Mouse (Mus musculus) olfactory bulb, adult 2 months (tissue): ENCODE data around the gene St8sia2. TPM values are rescaled to one million over a fixed set of nuclear protein-coding genes. Genes with fewer than 3 reads are reported as not detected.

ENCODE experiments used
- H3K27ac ChIP-seq: fragments of 200-500 bp; 2 replicates; pipeline ENCODE4 v1.5.1; 2012; ENCODE audit warnings: low read depth, low read length; ENCODE audit not compliant: insufficient read depth
- H3K4me1 ChIP-seq: fragments of 200-500 bp; 2 replicates; pipeline ENCODE4 v1.6.1; 2012; ENCODE audit warnings: low read length; ENCODE audit not compliant: control insufficient read depth, insufficient read depth
- H3K4me3 ChIP-seq: fragments of 200-500 bp; 2 replicates; pipeline ENCODE4 v1.5.1; 2012; ENCODE audit warnings: mild to moderate bottlenecking, low read depth, low read length, moderate library complexity; ENCODE audit not compliant: insufficient read depth
- CTCF ChIP-seq: fragments of 200-500 bp; IDR thresholded peaks from 2 replicates; pipeline ENCODE4 v1.5.1; 2012; ENCODE audit warnings: low read depth, mild to moderate bottlenecking, low read length, moderate library complexity; ENCODE audit not compliant: insufficient read depth
- POLR2A ChIP-seq: fragments of 200-500 bp; IDR thresholded peaks from 2 replicates; pipeline ENCODE4 v1.6.1; 2012; ENCODE audit warnings: mild to moderate bottlenecking, low read depth, low read length, moderate library complexity; ENCODE audit not compliant: insufficient read depth
- WGBS: fragments of 180-500 bp; shearing (Covaris S2); methylation state at CpG from one replicate; pipeline ENCODE4 v1.1.7; 2018; 5-methylcytosine and 5-hydroxymethylcytosine counted together
- polyA plus RNA-seq: library from polyadenylated mRNA; stranded (reverse); fragments of >200 nt; gene quantifications from 2 replicates; pipeline ENCODE4 v1.2.4, GENCODE M21; 2012; ENCODE audit warnings: low replicate concordance; ENCODE audit not compliant: missing spikeins, insufficient read depth, insufficient read length

St8sia2 gene
- polyA plus RNA-seq, 1 experiment = not detected

- WGBS = 30% methylated on average over 6 of the region's 6 CpGs
- no peak for TF ChIP-seq CTCF
- no peak for TF ChIP-seq POLR2A
- H3K27ac ChIP-seq = no peak overlapping the region
Measured at GRCm38 (mm10) chr7:73894506-73894905, 119.0 kb downstream of the St8sia2 start.

GRCm38 (mm10) chr7:73891830-73892229, 121.7 kb downstream of the St8sia2 start:
- WGBS = 92% methylated on average over 5 of the region's 5 CpGs
- no peak overlapping the region for H3K4me3 ChIP-seq
- no peak for TF ChIP-seq POLR2A
- no peak for TF ChIP-seq CTCF

More at GRCm38 (mm10) chr7:73894506-73894905, 119.0 kb downstream of the St8sia2 start:
- H3K4me1 ChIP-seq = 0 out of 2 replicates have a peak, but pooled peaks cover 3% of the 10 kb centered on the region
- no peak overlapping the region for H3K4me3 ChIP-seq

GRCm38 (mm10) chr7:73890891-73891610, 122.4 kb downstream of the St8sia2 start:
- TF ChIP-seq POLR2A = no peak
- no peak for TF ChIP-seq CTCF
- Histone ChIP-seq H3K4me1 (0 out of 2 replicates have a peak, but pooled peaks cover 3% of the 10 kb centered on the region), H3K4me3 (no peak overlapping the region), H3K27ac (no peak overlapping the region)
- WGBS = 93% methylated on average over 9 of the region's 9 CpGs

More at GRCm38 (mm10) chr7:73891830-73892229, 121.7 kb downstream of the St8sia2 start:
- Histone ChIP-seq H3K4me1 (0 out of 2 replicates have a peak, but pooled peaks cover 3% of the 10 kb centered on the region), H3K27ac (no peak overlapping the region)

- Histone ChIP-seq H3K4me3 (no peak overlapping the region), H3K27ac (no peak overlapping the region), H3K4me1 (0 out of 2 replicates have a peak, but pooled peaks cover 3% of the 10 kb centered on the region)
- TF ChIP-seq POLR2A (no peak), CTCF (no peak)
- WGBS = 90% methylated on average over 5 of the region's 5 CpGs
Measured at GRCm38 (mm10) chr7:73890466-73890865, 123.0 kb downstream of the St8sia2 start.
